Mouse (Mus musculus) kidney, embryonic 15.5 days (tissue): ENCODE data around the gene A930004D18Rik. TPM values are rescaled to one million over a fixed set of nuclear protein-coding genes. Genes with fewer than 3 reads are reported as not detected.
A peak's percentile ranks its signal among the peaks of the same experiment; 100 is the strongest.

Experiments used
- ATAC-seq: fragments of 200-750 bp; cut with Nextera tagmentation; replicated peaks from 2 replicates; pipeline ENCODE4 v1.8.0; 2017; ENCODE audit warnings: moderate TSS enrichment; ENCODE audit not compliant: low FRiP score
- H3K27ac ChIP-seq: fragments of 300-500 bp; sonication (generic); 2 replicates; pipeline ENCODE4 v1.5.1; 2015; ENCODE audit warnings: mild to moderate bottlenecking, inconsistent platforms
- H3K27me3 ChIP-seq: fragments of 300-500 bp; sonication (generic); 2 replicates; pipeline ENCODE4 v1.6.1; 2015; ENCODE audit warnings: inconsistent platforms
- H3K36me3 ChIP-seq: fragments of 300-500 bp; sonication (generic); 2 replicates; pipeline ENCODE4 v1.6.1; 2015; ENCODE audit warnings: inconsistent platforms
- H3K4me1 ChIP-seq: fragments of 300-500 bp; sonication (generic); 2 replicates; pipeline ENCODE4 v1.6.1; 2015; ENCODE audit warnings: inconsistent platforms
- H3K4me2 ChIP-seq: fragments of 300-500 bp; sonication (generic); 2 replicates; pipeline ENCODE4 v1.6.1; 2015; ENCODE audit warnings: moderate library complexity, mild to moderate bottlenecking, inconsistent platforms
- H3K4me3 ChIP-seq: fragments of 300-500 bp; sonication (generic); replicated peaks from 2 replicates; pipeline ENCODE4 v1.5.1; 2015; ENCODE audit warnings: mild to moderate bottlenecking, inconsistent platforms
- H3K9ac ChIP-seq: fragments of 300-500 bp; sonication (generic); 2 replicates; pipeline ENCODE4 v1.6.1; 2015; ENCODE audit warnings: mild to moderate bottlenecking, inconsistent platforms
- H3K9me3 ChIP-seq: fragments of 300-500 bp; sonication (generic); replicated peaks from 2 replicates; pipeline ENCODE4 v1.6.1; 2016; ENCODE audit warnings: inconsistent platforms
- WGBS: fragments of 180-500 bp; shearing (Covaris S2); methylation state at CpG from one replicate; pipeline ENCODE4 v1.1.7; 2015; ENCODE audit warnings: mixed read lengths; 5-methylcytosine and 5-hydroxymethylcytosine counted together
- polyA plus RNA-seq: library from polyadenylated mRNA; unstranded; fragments of >200 nt; fragmentation: Nextera tagmentation; extraction: Ambion mirVana; gene quantifications from 2 replicates; pipeline ENCODE4 v1.2.1, GENCODE M21; 2015

Gene A930004D18Rik
- polyA plus RNA-seq, 1 experiment from 2014 or later, result 15.1 TPM

GRCm38 (mm10) chr2:18051026-18051830, 13.7 kb upstream of the A930004D18Rik start:
- WGBS, result 48% methylated on average over 11 of the region's 11 CpGs
- peaks cover 40% of the 10 kb centered on the region for H3K4me1 ChIP-seq
- H3K9me3 ChIP-seq, result no peaks in the 10 kb centered on the region
- H3K4me2 ChIP-seq, result peak overlapping the region; percentile 77
- no peak overlapping the region for H3K4me3 ChIP-seq
- no peak for ATAC-seq
- H3K9ac ChIP-seq, result 0 out of 2 replicates have a peak overlapping the region, but pooled peaks have one; percentile 23
- peak overlapping the region; percentile 99 for H3K27ac ChIP-seq
- H3K36me3 ChIP-seq, result no peaks in the 10 kb centered on the region
- no peaks in the 10 kb centered on the region for H3K27me3 ChIP-seq

- WGBS, result 17% methylated on average over 10 of the region's 10 CpGs
- H3K36me3 ChIP-seq, result no peaks in the 10 kb centered on the region
- H3K27me3 ChIP-seq, result no peaks in the 10 kb centered on the region
- H3K9me3 ChIP-seq, result no peaks in the 10 kb centered on the region
- H3K9ac ChIP-seq, result 0 out of 2 replicates have a peak overlapping the region, but pooled peaks have one; percentile 23
- peaks cover 40% of the 10 kb centered on the region for H3K4me1 ChIP-seq
- peak overlapping the region; percentile 77 for H3K4me2 ChIP-seq
- ATAC-seq, result no peak
- peak overlapping the region; percentile 17 for H3K4me3 ChIP-seq
- H3K27ac ChIP-seq, result peak overlapping the region; percentile 99
Observed at GRCm38 (mm10) chr2:18050541-18050985, 13.0 kb upstream of the A930004D18Rik start.

GRCm38 (mm10) chr2:18050018-18050417, 12.5 kb upstream of the A930004D18Rik start:
- H3K9ac ChIP-seq, result 0 out of 2 replicates have a peak overlapping the region, but pooled peaks have one; percentile 21
- peak overlapping the region; percentile 77; the same call in 1 of the 2 replicates for H3K4me3 ChIP-seq
- 30% methylated on average over 2 of the region's 2 CpGs for WGBS

GRCm38 (mm10) chr2:18049279-18049821, 11.8 kb upstream of the A930004D18Rik start:
- Histone ChIP-seq H3K27ac (peak overlapping the region; percentile 99), H3K4me1 (peaks cover 36% of the 10 kb centered on the region), H3K27me3 (no peaks in the 10 kb centered on the region), H3K9me3 (no peaks in the 10 kb centered on the region), H3K4me2 (peak overlapping the region; percentile 77), H3K4me3 (peak overlapping the region; percentile 77), H3K36me3 (no peaks in the 10 kb centered on the region), H3K9ac (peak overlapping the region; percentile 21)
- ATAC-seq, result peak; percentile 30; the same call in 1 of the 2 replicates
- 11% methylated on average over 11 of the region's 11 CpGs for WGBS

More at GRCm38 (mm10) chr2:18050018-18050417, 12.5 kb upstream of the A930004D18Rik start:
- no peaks in the 10 kb centered on the region for H3K27me3 ChIP-seq
- peak overlapping the region; percentile 77 for H3K4me2 ChIP-seq
- peak overlapping the region; percentile 99 for H3K27ac ChIP-seq
- H3K4me1 ChIP-seq, result peaks cover 38% of the 10 kb centered on the region
- ATAC-seq, result no peak
- no peaks in the 10 kb centered on the region for H3K36me3 ChIP-seq
- H3K9me3 ChIP-seq, result no peaks in the 10 kb centered on the region

GRCm38 (mm10) chr2:18048453-18049075, 11.0 kb upstream of the A930004D18Rik start, which contains the start of gene Skida1:
Skida1 (minus strand) TSS chr2:18049051.
- no peaks in the 10 kb centered on the region for H3K9me3 ChIP-seq
- ATAC-seq, result peak; percentile 59
- peak within 1 kb of the TSS; percentile 77 for H3K4me3 ChIP-seq
- peaks cover 31% of the 10 kb centered on the region for H3K4me1 ChIP-seq
- H3K27ac ChIP-seq, result peak within 1 kb of the TSS; percentile 99
- no peaks in the 10 kb centered on the region for H3K36me3 ChIP-seq
- no peaks in the 10 kb centered on the region for H3K27me3 ChIP-seq
- 1% methylated on average over 17 of the region's 17 CpGs for WGBS
- peak within 1 kb of the TSS; percentile 77 for H3K4me2 ChIP-seq
- H3K9ac ChIP-seq, result peak within 1 kb of the TSS; percentile 95

- H3K36me3 ChIP-seq, result no peaks in the 10 kb centered on the region
- no peaks in the 10 kb centered on the region for H3K27me3 ChIP-seq
- WGBS, result under 1% methylated on average over 70 of the region's 70 CpGs
- peak; percentile 85 for ATAC-seq
- H3K4me1 ChIP-seq, result peaks cover 34% of the 10 kb centered on the region
- peak overlapping the region; percentile 99 for H3K27ac ChIP-seq
- peak overlapping the region; percentile 77 for H3K4me3 ChIP-seq
- H3K9me3 ChIP-seq, result no peaks in the 10 kb centered on the region
- H3K4me2 ChIP-seq, result peak overlapping the region; percentile 77
- peak overlapping the region; percentile 95 for H3K9ac ChIP-seq
Observed at GRCm38 (mm10) chr2:18047646-18048452, 10.3 kb upstream of the A930004D18Rik start.

- peak overlapping the region; percentile 95 for H3K9ac ChIP-seq
- H3K27me3 ChIP-seq, result no peaks in the 10 kb centered on the region
- peak overlapping the region; percentile 99 for H3K27ac ChIP-seq
- peak overlapping the region; percentile 77 for H3K4me3 ChIP-seq
- peaks cover 43% of the 10 kb centered on the region for H3K4me1 ChIP-seq
- H3K36me3 ChIP-seq, result no peaks in the 10 kb centered on the region
- H3K4me2 ChIP-seq, result peak overlapping the region; percentile 77
- no peaks in the 10 kb centered on the region for H3K9me3 ChIP-seq
- WGBS, result under 1% methylated on average over 64 of the region's 64 CpGs
- ATAC-seq, result peak; percentile 47
Observed at GRCm38 (mm10) chr2:18046758-18047645, 9.5 kb upstream of the A930004D18Rik start.

- WGBS, result 0% methylated on average over 4 of the region's 4 CpGs
- H3K4me1 ChIP-seq, result peaks cover 49% of the 10 kb centered on the region
- peak overlapping the region; percentile 77 for H3K4me2 ChIP-seq
- peak overlapping the region; percentile 95 for H3K9ac ChIP-seq
- ATAC-seq, result no peak
- H3K4me3 ChIP-seq, result peak overlapping the region; percentile 77
- H3K27ac ChIP-seq, result peak overlapping the region; percentile 99
- no peaks in the 10 kb centered on the region for H3K27me3 ChIP-seq
- no peaks in the 10 kb centered on the region for H3K36me3 ChIP-seq
- H3K9me3 ChIP-seq, result no peaks in the 10 kb centered on the region
Observed at GRCm38 (mm10) chr2:18046186-18046585, 8.6 kb upstream of the A930004D18Rik start.

- Histone ChIP-seq H3K4me2 (peak overlapping the region; percentile 77), H3K27me3 (no peaks in the 10 kb centered on the region), H3K36me3 (no peaks in the 10 kb centered on the region), H3K9ac (peak overlapping the region; percentile 95), H3K4me3 (peak overlapping the region; percentile 77), H3K4me1 (peaks cover 51% of the 10 kb centered on the region), H3K9me3 (no peaks in the 10 kb centered on the region), H3K27ac (peak overlapping the region; percentile 99)
- WGBS, result 14% methylated on average over 6 of the region's 6 CpGs
- no peak for ATAC-seq
Observed at GRCm38 (mm10) chr2:18045781-18046181, 8.2 kb upstream of the A930004D18Rik start.

- 9% methylated on average over 7 of the region's 7 CpGs for WGBS
- Histone ChIP-seq H3K9me3 (no peaks in the 10 kb centered on the region), H3K36me3 (no peaks in the 10 kb centered on the region), H3K4me1 (peaks cover 51% of the 10 kb centered on the region), H3K27me3 (no peaks in the 10 kb centered on the region), H3K9ac (peak overlapping the region; percentile 95), H3K27ac (peak overlapping the region; percentile 99), H3K4me3 (peak overlapping the region; percentile 77), H3K4me2 (peak overlapping the region; percentile 77)
- ATAC-seq, result no peak
Observed at GRCm38 (mm10) chr2:18045143-18045780, 7.7 kb upstream of the A930004D18Rik start.
